Mouse (Mus musculus) embryonic facial prominence, embryonic 11.5 days (tissue): ENCODE measurements around the gene Tmem211. TPM values are rescaled to one million over a fixed set of nuclear protein-coding genes. Genes with fewer than 3 reads are reported as not detected.
A peak's percentile ranks its signal among the peaks of the same experiment; 100 is the strongest.

Source experiments
- ATAC-seq: fragments of 200-750 bp; cut with Nextera tagmentation; replicated peaks from 2 replicates; pipeline ENCODE4 v1.8.0; 2017; ENCODE audit warnings: low read depth; ENCODE audit not compliant: insufficient number of reproducible peaks, low FRiP score, low TSS enrichment
- DNase-seq: peaks from one replicate; pipeline ENCODE4 v3.0.0-alpha.2; 2015; ENCODE audit warnings: low spot score
- H3K27ac ChIP-seq: fragments of 300-500 bp; sonication (generic); replicated peaks from 2 replicates; pipeline ENCODE4 v1.5.1; 2014; ENCODE audit warnings: mild to moderate bottlenecking, low read depth, low read length, control low read depth
- H3K27me3 ChIP-seq: fragments of 300-500 bp; sonication (generic); 2 replicates; pipeline ENCODE4 v1.6.1; 2014; ENCODE audit warnings: mild to moderate bottlenecking, low read length, moderate library complexity, mixed read lengths; ENCODE audit not compliant: control insufficient read depth, insufficient read depth
- H3K36me3 ChIP-seq: fragments of 300-500 bp; sonication (generic); replicated peaks from 2 replicates; pipeline ENCODE4 v1.6.1; 2014; ENCODE audit warnings: low read depth, mild to moderate bottlenecking, low read length, moderate library complexity, mixed read lengths; ENCODE audit not compliant: control insufficient read depth, insufficient read depth
- H3K4me1 ChIP-seq: fragments of 300-500 bp; sonication (generic); 2 replicates; pipeline ENCODE4 v1.6.1; 2014; ENCODE audit warnings: low read length, mixed read lengths; ENCODE audit not compliant: control insufficient read depth, insufficient read depth
- H3K4me2 ChIP-seq: fragments of 300-500 bp; sonication (generic); 2 replicates; pipeline ENCODE4 v1.6.1; 2014; ENCODE audit warnings: low read depth, mild to moderate bottlenecking, control low read depth, low read length, moderate library complexity
- H3K4me3 ChIP-seq: fragments of 300-500 bp; sonication (generic); 2 replicates; pipeline ENCODE4 v1.5.1; 2014; ENCODE audit warnings: low read depth, low read length, control low read depth
- H3K9ac ChIP-seq: fragments of 300-500 bp; sonication (generic); replicated peaks from 2 replicates; pipeline ENCODE4 v1.6.1; 2014; ENCODE audit warnings: mild to moderate bottlenecking, control low read depth, low read length
- H3K9me3 ChIP-seq: fragments of 300-500 bp; sonication (generic); replicated peaks from 2 replicates; pipeline ENCODE4 v1.6.1; 2016; ENCODE audit warnings: mild to moderate bottlenecking, low read length, inconsistent platforms, mixed read lengths; ENCODE audit not compliant: control insufficient read depth
- WGBS: fragments of 180-500 bp; shearing (Covaris S2); extraction: QIAGEN DNeasy Blood & Tissue Kit; methylation state at CpG from one replicate; pipeline ENCODE4 v1.1.7; 2014; 5-methylcytosine and 5-hydroxymethylcytosine counted together
- polyA plus RNA-seq: library from polyadenylated mRNA; unstranded; fragments of >200 nt; fragmentation: Nextera tagmentation; extraction: Ambion mirVana; gene quantifications from 2 replicates; pipeline ENCODE4 v1.2.1, GENCODE M21; 2014

Gene Tmem211
- polyA plus RNA-seq, 1 experiment from 2014 or later, result 0.70 TPM

GRCm38 (mm10) chr5:113223888-113224287 lies 2.8 kb upstream of the Tmem211 start:
- Histone ChIP-seq H3K36me3 (no peaks in the 10 kb centered on the region), H3K4me3 (no peak overlapping the region), H3K27ac (no peak overlapping the region), H3K9ac (no peak overlapping the region), H3K27me3 (peaks cover 8% of the 10 kb centered on the region), H3K4me2 (no peak overlapping the region), H3K4me1 (peaks cover 8% of the 10 kb centered on the region), H3K9me3 (no peaks in the 10 kb centered on the region)
- WGBS, result 54% methylated on average over 4 of the region's 4 CpGs
- DNase-seq (no peak), ATAC-seq (no peak)

DNA sequence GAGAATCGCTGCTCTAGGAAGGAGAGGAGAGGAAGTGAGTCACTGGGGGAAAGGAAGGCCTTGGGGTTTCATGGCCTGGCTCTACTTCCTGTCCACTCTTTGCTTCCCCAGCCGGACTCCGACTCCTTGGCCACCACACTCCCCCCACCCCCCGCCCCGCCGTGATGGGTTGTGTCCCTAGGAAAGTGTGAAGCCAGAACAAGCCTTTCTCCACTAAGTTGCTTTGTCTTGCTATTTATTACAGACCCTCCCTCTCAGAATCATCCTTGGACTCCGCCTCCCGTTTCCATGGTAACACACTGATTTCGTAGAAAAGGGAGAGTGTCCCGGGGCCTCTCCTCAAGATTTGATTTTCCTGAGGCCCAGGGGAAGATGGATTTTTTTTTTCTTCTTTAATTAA lies 1.4 kb upstream of the Tmem211 start:
- ATAC-seq (no peak), DNase-seq (peak; percentile 80)
- Histone ChIP-seq H3K9ac (no peak overlapping the region), H3K4me2 (no peak overlapping the region), H3K4me1 (peaks cover 8% of the 10 kb centered on the region), H3K4me3 (no peak overlapping the region), H3K27ac (no peak overlapping the region), H3K27me3 (peaks cover 6% of the 10 kb centered on the region), H3K9me3 (no peaks in the 10 kb centered on the region), H3K36me3 (no peaks in the 10 kb centered on the region)
- WGBS, result 16% methylated on average over 10 of the region's 10 CpGs

DNA sequence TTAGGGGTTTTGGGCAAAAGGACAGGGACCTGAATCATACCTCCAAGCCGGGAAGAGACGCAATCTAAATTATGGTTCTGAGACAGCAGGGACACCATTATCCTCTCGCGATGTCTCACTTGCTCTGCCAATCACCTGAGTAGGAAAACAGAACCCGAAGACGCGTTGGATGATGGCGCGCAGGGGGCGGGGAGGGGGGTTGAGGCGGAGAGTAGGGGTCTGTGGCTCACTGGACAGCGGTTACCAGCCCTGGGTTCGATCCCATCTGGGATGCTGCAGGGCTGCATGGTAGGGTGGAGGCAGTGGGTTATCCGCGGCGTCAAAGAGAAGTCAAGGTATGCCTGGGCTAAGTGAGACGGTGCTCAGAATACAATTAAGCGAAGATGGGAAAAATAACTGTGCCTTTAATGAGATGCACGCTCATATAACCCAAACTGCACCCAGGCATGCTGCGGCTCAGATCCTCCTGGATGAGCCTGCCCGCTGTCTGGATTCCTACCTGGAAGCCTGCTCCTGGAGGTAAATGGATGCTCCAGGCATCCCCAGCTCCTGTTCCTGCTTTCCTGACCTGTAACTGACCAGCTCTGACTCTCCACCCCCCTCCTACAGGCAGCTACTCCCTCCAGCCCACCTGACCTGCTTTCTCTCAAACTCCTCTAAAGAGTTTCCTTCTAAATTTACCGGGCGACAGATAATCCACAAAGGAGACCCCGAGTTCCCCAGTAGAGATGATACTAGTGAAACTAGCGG lies 848 bp upstream of the Tmem211 start:
- Histone ChIP-seq H3K36me3 (no peaks in the 10 kb centered on the region), H3K4me3 (no peak overlapping the region), H3K27ac (no peak overlapping the region), H3K4me1 (peaks cover 4% of the 10 kb centered on the region; the same call in 1 of the 2 replicates), H3K27me3 (peaks cover 2% of the 10 kb centered on the region), H3K9me3 (no peaks in the 10 kb centered on the region), H3K4me2 (peak overlapping the region; percentile 26), H3K9ac (0 out of 2 replicates have a peak overlapping the region, but pooled peaks have one; percentile 30)
- DNase-seq (peak; percentile 62), ATAC-seq (no peak)
- WGBS, result 13% methylated on average over 25 of the region's 25 CpGs

DNA sequence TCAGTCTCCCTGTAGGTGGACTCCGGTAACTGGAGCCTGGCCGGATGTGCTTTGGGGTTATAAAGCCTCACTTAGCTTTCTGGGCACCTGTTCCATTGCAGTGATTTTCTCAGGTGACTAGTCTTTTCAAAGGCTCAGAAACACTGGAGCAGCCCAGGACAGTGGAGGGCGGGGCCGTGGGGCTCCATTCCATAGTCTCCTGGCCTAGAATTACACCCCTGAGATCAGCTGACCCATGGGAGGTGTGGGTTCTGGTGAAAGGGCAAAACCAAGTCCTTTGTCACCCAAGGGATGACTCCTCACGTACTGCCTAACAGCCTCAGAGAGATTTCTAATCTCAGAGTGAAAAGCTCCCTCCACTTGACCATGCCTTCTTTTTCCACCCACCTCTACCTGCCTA lies 3.5 kb downstream of the Tmem211 start:
- Histone ChIP-seq H3K27ac (no peak overlapping the region), H3K27me3 (no peaks in the 10 kb centered on the region), H3K9ac (no peak overlapping the region), H3K4me1 (peaks cover 2% of the 10 kb centered on the region; the same call in 1 of the 2 replicates), H3K9me3 (no peaks in the 10 kb centered on the region), H3K36me3 (no peaks in the 10 kb centered on the region), H3K4me3 (no peak overlapping the region), H3K4me2 (no peak overlapping the region)
- DNase-seq, result no peak
- ATAC-seq, result no peak
- 80% methylated on average over 5 of the region's 5 CpGs for WGBS

DNA sequence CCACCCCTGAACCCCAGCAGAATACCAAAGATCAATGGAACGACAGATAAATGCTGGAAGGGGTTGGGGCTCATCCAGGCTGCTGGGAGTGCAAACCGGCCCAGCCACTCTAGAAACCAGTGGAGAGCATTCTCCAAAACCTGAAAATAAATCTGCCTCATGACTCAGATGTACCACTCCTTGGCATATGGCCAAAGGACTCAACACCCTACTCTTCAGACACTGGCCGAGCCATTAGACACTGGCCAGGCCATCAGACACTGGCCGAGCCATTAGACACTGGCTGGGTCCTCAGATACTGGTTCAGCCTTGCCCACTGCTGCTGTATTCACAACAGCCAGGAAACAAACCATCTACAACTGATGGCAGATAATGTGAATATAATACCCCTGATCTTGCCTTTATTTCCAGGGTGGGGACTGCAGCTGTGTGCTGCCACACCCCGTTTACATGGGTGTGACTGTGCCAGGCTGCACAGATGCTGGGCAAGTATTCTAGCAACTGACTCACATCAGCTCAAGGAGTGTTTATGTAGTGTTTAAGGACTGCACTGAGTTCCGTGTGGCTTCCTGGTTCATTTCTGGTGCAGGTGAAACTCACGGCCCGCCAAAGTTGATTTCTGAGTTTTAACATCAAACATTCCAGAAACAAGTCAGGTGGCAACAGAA lies 22.7 kb downstream of the Tmem211 start:
- Histone ChIP-seq H3K4me3 (no peak overlapping the region), H3K27ac (no peak overlapping the region), H3K9ac (no peak overlapping the region), H3K36me3 (no peaks in the 10 kb centered on the region), H3K4me1 (no peaks in the 10 kb centered on the region), H3K4me2 (no peak overlapping the region), H3K9me3 (no peaks in the 10 kb centered on the region), H3K27me3 (no peaks in the 10 kb centered on the region)
- 84% methylated on average over 8 of the region's 8 CpGs for WGBS
- no peak for ATAC-seq
- no peak for DNase-seq

DNA sequence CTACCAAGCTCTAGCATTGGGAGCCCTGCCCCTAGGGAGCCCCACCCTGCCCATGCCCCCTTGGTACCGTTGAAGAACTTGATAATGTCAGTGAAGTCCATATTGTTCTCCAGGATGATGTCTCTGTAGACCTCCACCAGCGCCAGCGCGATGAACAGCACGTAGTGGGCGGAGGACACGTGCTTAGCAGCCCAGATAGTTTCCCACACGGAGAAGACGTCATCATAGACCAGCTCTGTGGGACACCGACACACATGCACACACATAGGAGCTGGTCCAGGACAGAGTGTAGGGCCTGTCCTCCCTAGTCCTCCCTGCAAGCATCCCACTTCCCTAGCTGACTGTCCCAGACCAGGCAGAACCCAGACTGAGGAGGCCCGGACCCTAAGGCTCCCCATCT lies 24.1 kb downstream of the Tmem211 start:
- Histone ChIP-seq H3K9me3 (no peaks in the 10 kb centered on the region), H3K4me2 (no peak overlapping the region), H3K4me1 (no peaks in the 10 kb centered on the region), H3K4me3 (no peak overlapping the region), H3K36me3 (no peaks in the 10 kb centered on the region), H3K9ac (no peak overlapping the region), H3K27me3 (no peaks in the 10 kb centered on the region), H3K27ac (no peak overlapping the region)
- 85% methylated on average over 11 of the region's 11 CpGs for whole genome bisulfite sequencing
- DNase-seq (no peak), ATAC-seq (no peak)

DNA sequence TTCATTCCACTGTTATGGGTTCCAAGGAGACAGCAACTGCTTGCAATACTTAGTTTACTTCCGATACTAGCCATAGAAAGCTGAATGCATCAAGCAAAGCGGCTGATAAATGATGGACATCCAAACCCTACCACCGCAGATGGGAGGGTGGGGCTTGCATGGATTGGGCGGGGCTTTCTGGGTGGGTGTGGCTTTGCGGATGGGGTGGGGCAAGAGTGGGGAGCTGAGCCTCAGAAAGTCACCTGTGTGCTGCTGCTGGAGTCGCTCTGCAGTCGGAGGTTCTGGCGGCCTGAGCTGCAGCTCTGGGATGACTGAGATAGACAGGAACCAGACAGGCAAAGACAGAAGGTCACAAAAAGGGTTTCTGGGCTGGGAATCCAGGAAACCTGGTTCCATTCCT lies 38.9 kb downstream of the Tmem211 start:
- ATAC-seq (no peak), DNase-seq (no peak)
- Histone ChIP-seq H3K9ac (no peak overlapping the region), H3K4me2 (no peak overlapping the region), H3K4me1 (no peaks in the 10 kb centered on the region), H3K36me3 (no peaks in the 10 kb centered on the region; the same call in 1 of the 2 replicates), H3K27ac (no peak overlapping the region), H3K9me3 (no peaks in the 10 kb centered on the region), H3K4me3 (no peak overlapping the region), H3K27me3 (no peaks in the 10 kb centered on the region)
- 85% methylated on average over 8 of the region's 8 CpGs for WGBS

- Histone ChIP-seq H3K9ac (no peak overlapping the region), H3K9me3 (no peaks in the 10 kb centered on the region), H3K4me2 (no peak overlapping the region), H3K27me3 (no peaks in the 10 kb centered on the region), H3K27ac (no peak overlapping the region), H3K36me3 (no peaks in the 10 kb centered on the region; the same call in 1 of the 2 replicates), H3K4me3 (no peak overlapping the region), H3K4me1 (no peaks in the 10 kb centered on the region)
- DNase-seq (no peak), ATAC-seq (peak; percentile 34; the same call in 1 of the 2 replicates)
These were observed 41.5 kb downstream of the Tmem211 start for GRCm38 (mm10) chr5:113268246-113268645.
